Mouse (Mus musculus) urinary bladder, postnatal 0 days (tissue): ENCODE data around the gene Cmtm7. TPM values are rescaled to one million over a fixed set of nuclear protein-coding genes. Genes with fewer than 3 reads are reported as not detected.

Experiments
- polyA plus RNA-seq: library from polyadenylated mRNA; unstranded; fragments of >200 nt; fragmentation: Nextera tagmentation; extraction: Ambion mirVana; gene quantifications from 2 replicates; pipeline ENCODE4 v1.2.1, GENCODE M21; 2015

Gene Cmtm7
- 113 and 128 TPM in 2 replicates for polyA plus RNA-seq

GRCm38 (mm10) chr9:114781526-114782212 lies at the start of gene Cmtm7:
Cmtm7 (minus strand) TSS chr9:114781856.

GRCm38 (mm10) chr9:114731011-114731755 lies 50.5 kb downstream of the Cmtm7 start, which contains the start of gene Cmtm6:
Cmtm6 (plus strand) TSS chr9:114731116.

Other genes starting within 250 kb of the Cmtm7 start
- gene Trim71, start 217.5 kb downstream of the Cmtm7 start, polyA plus RNA-seq: 0.23 and 0.28 TPM in 2 replicates
- 22.7 and 25.6 TPM in 2 replicates for gene Cnot10, start 141.7 kb downstream of the Cmtm7 start, polyA plus RNA-seq
- 43.8 and 49.2 TPM in 2 replicates for gene Dync1li1, start 93.1 kb downstream of the Cmtm7 start, polyA plus RNA-seq
- gene Cmtm6, start 50.7 kb downstream of the Cmtm7 start, polyA plus RNA-seq: 43.5 and 43.8 TPM in 2 replicates
- gene Cmtm8, start 62.3 kb upstream of the Cmtm7 start, polyA plus RNA-seq: 4.1 and 4.5 TPM in 2 replicates
- 17.2 and 20.3 TPM in 2 replicates for gene Gpd1l, start 152.1 kb upstream of the Cmtm7 start, polyA plus RNA-seq
- 0.67 and 0.77 TPM in 2 replicates for gene Osbpl10, start 196.7 kb upstream of the Cmtm7 start, polyA plus RNA-seq
- 395 and 412 TPM in 2 replicates for gene Rps27rt, start 200.9 kb upstream of the Cmtm7 start, polyA plus RNA-seq